Mouse (Mus musculus) olfactory bulb, adult 2 months (tissue): ENCODE measurements around the gene Magi2.

Source experiments
- CTCF ChIP-seq: fragments of 200-500 bp; IDR thresholded peaks from 2 replicates; pipeline ENCODE4 v1.5.1; 2012; ENCODE audit warnings: low read depth, mild to moderate bottlenecking, low read length, moderate library complexity; ENCODE audit not compliant: insufficient read depth
- POLR2A ChIP-seq: fragments of 200-500 bp; IDR thresholded peaks from 2 replicates; pipeline ENCODE4 v1.6.1; 2012; ENCODE audit warnings: mild to moderate bottlenecking, low read depth, low read length, moderate library complexity; ENCODE audit not compliant: insufficient read depth

DNA sequence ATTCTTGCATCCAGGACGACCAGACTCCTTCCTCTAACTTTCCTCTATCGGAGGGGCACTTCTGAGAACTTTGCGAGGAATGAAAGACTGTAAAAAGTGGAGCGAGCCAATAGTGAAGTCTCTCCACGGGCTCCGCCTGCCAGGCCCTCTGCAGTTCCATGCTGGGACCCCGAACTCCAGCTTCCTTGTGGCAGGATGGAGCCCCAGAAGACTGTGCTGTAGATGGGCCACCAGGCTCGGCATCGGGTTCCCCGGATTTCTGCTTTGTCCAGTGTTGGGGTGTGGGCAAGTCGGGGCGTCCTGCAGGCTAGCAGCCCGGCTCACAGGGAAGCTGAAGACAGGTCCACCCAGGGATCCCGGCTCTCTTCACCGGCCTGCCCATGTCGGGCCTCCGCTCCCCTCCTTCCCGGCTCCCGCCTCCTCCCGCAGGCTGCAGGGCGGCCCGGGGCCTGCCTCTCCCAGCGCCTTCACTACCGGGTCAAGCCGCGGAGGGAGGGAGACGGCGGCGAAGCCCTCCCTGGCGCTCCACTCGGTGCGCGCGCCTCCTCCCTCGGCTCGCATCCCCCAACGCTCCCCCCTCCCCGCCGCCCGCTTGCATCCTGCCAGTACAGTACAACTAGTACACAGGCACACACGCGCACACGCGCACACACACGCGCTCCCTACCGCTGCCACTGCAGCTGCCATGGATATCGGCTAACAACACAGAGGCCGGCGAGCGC, 531 bp upstream of the Magi2 start:
- TF ChIP-seq CTCF (no peak), POLR2A (0 out of 2 replicates have a peak, but pooled peaks have one; percentile 39)
